Mouse (Mus musculus) right cerebral cortex, postnatal 14 days (tissue): ENCODE data around the gene Foxo3.

Experiments used
- DNase-seq: peaks from one replicate; pipeline ENCODE4 v3.0.0; 2022

Gene Foxo3

DNA sequence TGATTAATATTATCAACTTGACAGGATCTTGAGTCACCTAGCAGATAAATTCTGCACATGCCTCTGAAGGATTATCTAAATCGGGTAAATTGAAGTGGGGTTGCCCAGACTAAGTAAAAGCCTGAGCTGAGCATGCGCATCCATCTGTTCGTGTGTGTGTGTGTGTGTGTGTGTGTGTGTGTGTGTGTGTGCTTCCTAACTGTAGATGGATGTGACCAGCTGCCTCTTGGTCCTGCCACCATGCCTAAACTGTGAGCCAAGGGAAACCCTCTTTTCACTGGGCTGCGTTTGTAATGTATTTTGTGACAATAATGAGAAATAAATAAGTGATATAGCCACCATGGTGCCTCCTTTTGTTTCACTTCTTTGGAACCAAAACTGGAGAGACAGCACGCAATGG is 102.3 kb downstream of the Foxo3 start:
- no peak for DNase-seq

DNA sequence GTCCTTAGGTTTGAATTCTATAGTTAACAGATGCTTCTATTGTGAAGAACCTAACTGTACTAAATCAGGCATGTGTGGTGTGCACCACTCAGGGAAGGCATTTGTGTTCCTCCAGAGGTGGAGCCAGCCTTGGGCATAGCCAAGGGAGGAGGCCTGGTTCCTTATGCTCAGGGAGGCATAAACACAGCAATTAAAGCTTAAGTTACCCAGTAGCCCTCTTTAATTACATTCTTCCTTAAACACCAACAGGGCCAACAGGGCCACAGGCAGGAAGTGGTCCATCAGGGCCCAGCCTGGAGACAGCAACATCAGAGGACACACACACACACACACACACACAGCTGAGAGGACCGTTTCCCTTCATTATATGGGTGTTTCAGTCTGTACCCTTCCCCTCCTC is 102.7 kb downstream of the Foxo3 start:
- DNase-seq, result no peak

DNA sequence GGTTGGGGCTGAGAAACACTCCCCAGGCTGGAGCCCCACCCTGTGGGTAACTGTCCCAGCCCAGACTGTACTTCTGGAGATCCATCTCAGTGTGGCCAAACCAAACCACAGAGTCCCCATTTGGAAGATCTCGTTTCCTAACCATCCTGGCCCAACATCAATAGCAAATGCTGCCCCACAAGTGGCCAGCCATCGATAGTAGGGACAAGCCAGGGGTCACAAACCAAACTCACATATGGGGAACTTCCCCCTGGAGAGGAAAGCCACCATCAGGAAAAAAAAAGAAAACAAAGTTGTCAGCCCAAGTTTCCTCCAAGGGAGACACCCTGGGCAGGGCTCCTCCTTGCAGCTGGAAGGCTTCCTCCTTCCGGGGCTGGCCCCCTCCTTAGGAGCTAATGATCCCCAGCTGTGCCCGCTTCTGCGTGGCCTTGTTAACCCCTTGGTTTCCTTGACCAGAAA is 105.6 kb downstream of the Foxo3 start:
- no peak for DNase-seq

DNA sequence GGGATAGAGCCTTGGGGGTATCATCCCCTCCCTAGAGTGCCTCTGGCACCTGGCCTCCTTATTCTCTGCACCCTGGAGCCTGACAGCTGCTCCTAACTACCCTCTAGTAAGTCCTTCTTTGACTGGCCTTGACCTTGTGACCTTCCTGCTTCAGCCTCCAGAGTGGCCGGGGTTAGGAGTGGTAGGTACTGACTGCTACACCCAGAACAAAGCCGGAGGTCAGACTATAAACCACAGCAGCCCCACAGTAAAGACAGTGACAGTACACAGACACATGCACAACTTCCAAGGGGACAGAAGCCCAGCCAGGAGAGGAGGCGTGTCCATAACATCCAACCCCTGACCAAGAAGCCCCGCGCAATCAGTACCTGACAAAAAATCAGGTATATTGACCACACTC is 106.4 kb downstream of the Foxo3 start:
- no peak for DNase-seq

DNA sequence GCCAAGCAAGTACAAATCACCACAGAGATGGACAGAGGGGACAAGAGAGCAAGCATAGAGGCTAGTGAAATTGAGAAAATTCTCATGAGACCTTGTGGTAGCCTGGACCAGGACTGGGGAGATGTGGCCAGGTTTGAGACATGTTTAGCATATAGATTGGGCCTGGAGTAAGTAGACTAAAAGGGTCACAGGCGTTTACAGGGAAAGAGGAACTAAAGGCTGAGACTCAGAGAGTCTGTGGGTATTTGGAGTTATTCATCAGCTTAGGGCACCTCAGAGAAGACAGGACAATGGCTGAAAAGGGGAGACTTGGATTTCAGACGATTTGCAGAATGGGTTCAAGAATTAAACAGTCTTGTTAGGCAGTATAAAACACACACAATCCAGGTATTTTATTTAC is 121.8 kb downstream of the Foxo3 start:
- no peak for DNase-seq

DNA sequence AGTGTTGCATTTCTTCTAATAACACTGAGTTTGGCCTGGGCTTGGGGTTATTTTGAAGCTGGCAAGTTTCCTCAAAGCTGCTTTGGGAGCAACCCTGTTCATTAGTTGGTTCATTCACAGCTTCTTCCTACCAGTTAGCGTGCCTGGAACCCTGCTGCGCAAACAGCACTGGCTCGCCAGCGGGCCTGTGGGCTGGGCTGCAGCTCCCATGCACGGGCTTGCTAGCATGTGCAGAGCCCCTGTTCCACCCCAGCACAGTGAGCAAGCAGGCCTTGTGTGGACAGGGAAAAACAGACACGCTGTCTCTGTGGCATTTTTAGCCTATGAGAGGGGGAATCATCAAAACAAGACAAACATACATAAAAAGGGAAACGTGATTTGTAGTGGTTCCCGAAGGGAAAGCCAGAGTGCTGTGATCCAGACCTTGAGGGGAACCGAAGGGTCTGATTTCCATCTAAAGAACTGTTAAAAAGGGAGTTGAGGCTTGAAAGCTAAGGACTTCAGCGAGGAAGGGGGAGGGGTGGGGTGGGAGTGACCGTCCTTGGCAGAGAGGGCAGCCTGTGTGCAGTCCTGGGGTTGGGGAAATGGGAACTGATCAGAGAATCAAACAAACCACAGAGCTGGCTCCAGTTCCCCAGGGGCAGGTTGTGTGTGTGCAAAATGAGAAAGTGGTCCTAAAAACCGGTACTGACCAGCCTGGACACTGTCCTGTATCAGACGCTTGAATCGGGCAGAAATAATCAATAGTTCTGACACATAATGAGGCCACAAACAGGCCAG is 123.9 kb downstream of the Foxo3 start:
- DNase-seq, result peak; percentile 29

DNA sequence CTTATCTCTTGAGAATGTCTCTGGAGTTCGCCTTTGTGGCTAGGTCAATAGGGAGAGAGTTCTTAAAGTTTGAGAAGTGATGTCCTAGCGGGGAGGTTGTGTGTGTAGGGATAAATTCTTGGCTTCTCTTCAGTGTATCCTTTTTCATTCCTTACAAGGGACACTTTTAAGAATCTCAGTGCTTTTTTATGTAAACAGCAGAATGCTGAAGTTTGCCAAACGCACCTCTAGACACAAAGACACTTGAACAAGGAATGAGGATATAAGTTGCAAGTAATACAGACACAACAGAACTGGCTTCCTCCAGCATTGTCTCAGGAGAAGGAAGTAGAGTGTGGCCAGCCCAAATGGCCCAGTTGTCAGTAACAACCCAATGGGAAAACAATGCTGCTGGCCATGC is 126.8 kb downstream of the Foxo3 start:
- DNase-seq, result no peak

DNA sequence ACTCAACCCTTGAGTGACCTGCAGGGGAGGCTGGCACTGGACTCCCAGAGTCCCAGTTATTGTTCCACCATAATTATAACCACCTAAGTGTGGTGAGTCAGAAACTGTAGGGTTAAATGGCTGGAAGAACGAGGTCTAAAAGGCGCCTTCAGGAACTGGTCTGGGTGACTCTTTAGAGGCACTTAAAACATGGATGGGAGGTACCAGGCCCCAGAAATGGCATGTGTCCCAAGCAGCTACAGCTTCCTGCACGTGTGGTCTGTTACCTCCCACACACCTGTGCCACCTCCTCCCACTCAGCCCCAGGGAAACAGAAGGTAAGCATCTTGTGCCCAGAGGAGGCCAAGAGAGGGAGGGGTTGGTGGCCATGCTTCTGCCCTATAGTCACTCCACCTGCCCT is 128.2 kb downstream of the Foxo3 start:
- no peak for DNase-seq

DNA sequence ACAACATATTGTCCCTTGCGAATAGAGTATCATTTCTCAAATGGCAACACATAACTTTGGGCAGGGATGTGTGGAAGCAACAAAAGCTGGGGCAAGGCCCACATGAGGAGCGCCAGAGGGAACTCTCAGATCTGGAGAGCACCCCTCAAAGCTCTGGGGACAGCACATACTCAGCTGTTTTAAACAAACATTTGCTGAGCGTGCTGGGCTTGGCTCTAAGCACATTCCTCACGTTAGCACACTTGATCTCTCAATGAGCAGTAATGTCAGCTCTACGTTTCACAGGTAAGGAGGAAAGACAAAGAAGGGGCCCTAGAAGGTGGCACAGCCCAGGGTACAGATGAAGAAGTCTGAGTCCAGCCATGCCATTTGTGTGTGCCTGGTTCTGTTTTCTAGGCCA is 131.3 kb downstream of the Foxo3 start:
- DNase-seq, result no peak

DNA sequence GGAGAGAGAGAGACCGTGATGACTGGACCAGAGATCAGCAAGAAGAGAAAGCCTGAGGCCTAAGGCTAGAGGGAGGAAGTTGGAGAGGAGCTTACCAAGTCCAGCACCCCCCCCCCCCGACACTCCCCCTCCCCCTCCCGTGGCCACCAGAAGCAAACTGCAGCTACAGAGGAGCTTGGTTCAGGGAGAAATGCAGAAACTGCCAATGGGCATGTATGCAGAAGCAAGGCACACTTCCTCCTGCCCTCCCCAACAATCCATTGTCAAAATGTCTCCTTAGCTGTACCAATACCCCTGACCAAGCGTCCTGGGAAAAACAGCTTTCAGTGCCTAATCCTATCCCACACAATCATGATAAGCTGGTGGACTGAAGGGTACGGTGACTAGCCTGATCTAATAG is 131.8 kb downstream of the Foxo3 start:
- DNase-seq, result no peak

DNA sequence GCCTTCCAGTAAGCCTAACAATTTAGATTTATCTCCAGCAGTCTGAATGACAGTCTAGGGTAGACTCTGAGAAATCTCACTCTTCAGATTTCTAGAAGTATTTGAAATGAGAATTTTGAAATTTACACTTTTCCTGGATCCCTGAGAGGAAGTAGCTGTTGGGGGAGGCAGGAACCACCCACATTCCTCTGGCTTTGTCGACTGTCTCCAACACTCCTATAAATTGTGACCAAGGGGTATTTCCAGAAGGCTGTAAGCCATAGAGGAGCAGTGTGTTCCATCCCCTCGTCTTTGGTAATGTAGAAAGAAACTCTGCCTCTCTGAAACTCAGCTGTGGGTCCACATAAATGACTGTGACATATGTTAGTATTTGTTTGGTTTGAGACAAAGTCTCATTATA is 132.4 kb downstream of the Foxo3 start:
- no peak for DNase-seq

DNA sequence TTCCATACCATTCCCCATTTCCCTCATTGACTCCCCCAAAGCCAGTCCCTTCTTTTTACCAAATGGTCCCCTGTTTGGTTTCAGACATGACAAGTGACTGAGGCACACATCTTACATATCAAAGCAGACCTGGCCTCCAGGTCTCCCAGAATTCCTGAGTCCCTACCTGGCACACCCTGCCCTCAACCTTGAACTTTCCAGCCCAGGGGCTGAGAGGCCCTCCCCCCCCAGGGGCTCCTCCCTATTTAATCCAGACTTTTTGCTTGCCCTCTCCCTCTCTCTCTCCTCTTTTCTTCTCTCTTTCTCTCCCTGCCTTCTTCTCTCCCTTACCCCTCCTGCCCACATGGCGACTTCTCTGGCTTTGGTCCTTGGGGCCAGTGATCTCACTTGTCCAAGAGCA is 133.8 kb downstream of the Foxo3 start:
- no peak for DNase-seq

DNA sequence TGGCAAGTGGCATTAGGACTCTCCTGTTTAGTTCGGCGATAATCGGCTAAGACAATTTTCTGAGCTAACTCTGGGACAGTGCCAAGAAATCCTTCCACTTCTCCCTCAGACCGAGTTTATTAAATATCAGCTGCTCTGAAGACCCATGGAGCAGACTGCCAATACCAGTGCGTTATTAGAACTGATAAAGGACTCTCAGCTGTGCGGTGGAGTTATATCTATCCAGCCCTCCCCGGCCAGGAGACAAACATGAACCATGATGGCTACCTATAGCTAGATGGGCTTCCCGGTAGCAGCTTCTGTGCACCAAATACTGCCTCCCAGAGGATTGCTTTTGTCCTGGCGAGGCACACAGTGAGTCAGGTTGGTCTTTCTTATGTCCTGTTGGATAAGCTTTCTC is 134.5 kb downstream of the Foxo3 start:
- DNase-seq, result no peak

DNA sequence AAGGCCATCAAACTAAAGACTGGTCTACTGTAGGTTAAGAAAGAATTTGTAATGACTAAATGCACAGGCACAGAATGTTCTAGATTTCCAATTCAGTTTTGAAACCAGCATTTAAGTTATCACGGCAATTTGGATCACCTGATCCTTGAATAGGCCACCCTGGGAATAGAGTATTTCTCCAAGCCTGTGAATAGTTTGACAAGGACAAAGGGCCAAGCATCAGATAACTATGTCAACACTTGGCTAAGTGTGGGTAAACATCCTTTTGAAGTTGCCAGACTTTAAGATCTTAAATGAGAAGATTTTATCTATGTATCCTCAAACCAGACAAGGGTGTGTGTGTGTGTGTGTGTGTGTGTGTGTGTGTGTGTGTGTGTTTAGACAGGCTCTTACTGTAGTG is 136.8 kb downstream of the Foxo3 start:
- no peak for DNase-seq

DNA sequence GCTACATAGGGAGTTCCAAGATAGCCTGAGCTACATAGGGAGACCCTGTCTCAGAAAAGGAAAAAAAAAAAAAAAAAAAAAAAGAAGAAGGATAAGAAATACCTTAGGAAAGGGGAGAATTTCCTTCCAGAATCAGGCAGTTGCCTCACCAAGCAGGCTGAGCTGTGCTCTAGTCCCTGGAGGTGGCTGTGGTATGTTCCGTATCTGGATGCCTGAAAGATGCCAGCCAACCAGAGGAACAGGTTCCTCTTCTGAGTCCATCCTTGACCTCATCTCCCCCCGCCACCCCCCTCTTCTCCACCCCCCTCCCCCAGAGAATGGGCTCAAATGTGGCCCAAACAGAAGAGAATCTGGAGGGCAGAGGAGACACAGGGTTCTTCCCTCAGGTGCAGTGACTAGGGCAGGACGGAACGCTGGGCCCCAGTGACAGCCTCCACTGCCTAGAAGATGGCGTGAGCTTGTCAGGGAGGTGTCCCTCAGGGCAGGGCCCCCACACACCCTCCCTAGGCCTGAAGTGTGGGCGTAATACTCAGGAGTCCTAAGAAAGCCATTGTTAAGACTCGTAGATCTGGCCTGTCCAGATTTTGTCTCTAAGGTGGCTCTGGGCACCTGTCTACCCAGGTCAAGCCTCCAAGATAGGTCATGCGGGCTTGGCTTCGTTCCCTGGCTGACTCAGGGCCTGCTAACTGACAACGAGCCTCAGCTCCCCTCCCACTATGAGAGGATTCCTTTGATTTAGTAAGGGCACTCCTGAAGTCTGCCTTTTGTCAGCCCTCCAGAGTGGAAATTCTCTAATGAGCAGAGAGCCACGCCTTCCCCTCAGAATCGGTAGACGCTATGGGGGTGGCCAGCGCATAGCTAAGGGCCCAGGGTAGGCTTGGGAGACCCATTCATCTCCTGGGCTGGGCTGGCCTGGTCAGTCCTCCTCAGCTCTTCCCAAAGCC is 141.5 kb downstream of the Foxo3 start:
- no peak for DNase-seq
